Mouse (Mus musculus) myocyte (in vitro differentiated cells): ENCODE results near the gene Sh2d6. TPM values are rescaled to one million over a fixed set of nuclear protein-coding genes. Genes with fewer than 3 reads are reported as not detected.
"Not testable (repeated sequence)": the region's sequence is repeated elsewhere in the genome, so short reads cannot be mapped to it uniquely, and the experiment has no call there.

Source experiments
- H3K27me3 ChIP-seq: one replicate; pipeline ENCODE4 v1.6.1; 2011; ENCODE audit not compliant: control insufficient read depth, insufficient read depth, insufficient read length
- H3K36me3 ChIP-seq: one replicate; pipeline ENCODE4 v1.6.1; 2011; ENCODE audit not compliant: control insufficient read depth, insufficient read depth
- H3K4me2 ChIP-seq: one replicate; pipeline ENCODE4 v1.6.1; 2011; ENCODE audit warnings: low read depth, control low read depth
- H3K4me3 ChIP-seq: one replicate; pipeline ENCODE4 v1.5.1; 2011; ENCODE audit warnings: mild to moderate bottlenecking, control low read depth, moderate library complexity
- H3K79me2 ChIP-seq: one replicate; pipeline ENCODE4 v1.6.1; 2011; ENCODE audit not compliant: control insufficient read depth, insufficient read depth
- H3ac ChIP-seq: one replicate; pipeline ENCODE4 v1.6.1; 2011; ENCODE audit not compliant: control insufficient read depth, insufficient read length
- CEBPB ChIP-seq: IDR thresholded peaks from 2 replicates; pipeline ENCODE4 v1.6.1; 2011; ENCODE audit warnings: mild to moderate bottlenecking, moderate library complexity; ENCODE audit not compliant: poor library complexity, insufficient read depth, severe bottlenecking
- E2F4 ChIP-seq: IDR thresholded peaks from one replicate; pipeline ENCODE4 v1.6.1; 2011; ENCODE audit warnings: mild to moderate bottlenecking, control low read depth, moderate library complexity; ENCODE audit not compliant: insufficient read depth
- MAX ChIP-seq: IDR thresholded peaks from one replicate; pipeline ENCODE4 v1.6.1; 2011; ENCODE audit warnings: low read depth, mild to moderate bottlenecking, control low read depth
- MYOD1 ChIP-seq, 3 experiments: IDR thresholded peaks; one replicate each; pipeline ENCODE4 v1.6.1; 2011; ENCODE audit warnings: control low read depth in 2 of 3, low read depth in 2 of 3, mild to moderate bottlenecking in 2 of 3, moderate library complexity in 1 of 3; ENCODE audit not compliant: insufficient read length in 2 of 3, control insufficient read depth in 1 of 3
- MYOG ChIP-seq, 3 experiments: IDR thresholded peaks; one replicate each; pipeline ENCODE4 v1.6.1; 2011; ENCODE audit warnings: control low read depth in 2 of 3, low read depth in 2 of 3, mild to moderate bottlenecking in 2 of 3; ENCODE audit not compliant: insufficient read length in 2 of 3, control insufficient read depth in 1 of 3, insufficient read depth in 1 of 3
- POLR2A ChIP-seq: IDR thresholded peaks from one replicate; pipeline ENCODE4 v1.6.1; 2011; ENCODE audit warnings: low read depth, mild to moderate bottlenecking, control low read depth, moderate library complexity; ENCODE audit not compliant: insufficient read length
- POLR2AphosphoS2 ChIP-seq: IDR thresholded peaks from one replicate; pipeline ENCODE4 v1.6.1; 2011; ENCODE audit warnings: low read depth, control low read depth; ENCODE audit not compliant: insufficient read length
- REST ChIP-seq: IDR thresholded peaks from one replicate; pipeline ENCODE4 v1.6.1; 2011; ENCODE audit warnings: mild to moderate bottlenecking, control low read depth, moderate library complexity; ENCODE audit not compliant: insufficient read depth, insufficient read length
- SRF ChIP-seq: IDR thresholded peaks from one replicate; pipeline ENCODE4 v1.6.1; 2011; ENCODE audit warnings: low read depth; ENCODE audit not compliant: control insufficient read depth, insufficient read length
- TCF12 ChIP-seq: IDR thresholded peaks from one replicate; pipeline ENCODE4 v1.6.1; 2011; ENCODE audit warnings: mild to moderate bottlenecking, control low read depth; ENCODE audit not compliant: poor library complexity, insufficient read depth, severe bottlenecking
- TCF3 ChIP-seq: IDR thresholded peaks from one replicate; pipeline ENCODE4 v1.6.1; 2011; ENCODE audit warnings: low read depth, control low read depth; ENCODE audit not compliant: insufficient read length
- USF1 ChIP-seq: IDR thresholded peaks from one replicate; pipeline ENCODE4 v1.6.1; 2011; ENCODE audit warnings: low read depth, mild to moderate bottlenecking, control low read depth, moderate library complexity
- polyA plus RNA-seq: library from polyadenylated mRNA; unstranded; fragments of >200 nt; fragmentation: generic; extraction: Trizol; gene quantifications from one replicate; pipeline ENCODE4 v1.2.1, GENCODE M21; 2012; ENCODE audit warnings: missing spikeins

The Sh2d6 gene
- polyA plus RNA-seq, 1 experiment, result 1.1 TPM

DNA sequence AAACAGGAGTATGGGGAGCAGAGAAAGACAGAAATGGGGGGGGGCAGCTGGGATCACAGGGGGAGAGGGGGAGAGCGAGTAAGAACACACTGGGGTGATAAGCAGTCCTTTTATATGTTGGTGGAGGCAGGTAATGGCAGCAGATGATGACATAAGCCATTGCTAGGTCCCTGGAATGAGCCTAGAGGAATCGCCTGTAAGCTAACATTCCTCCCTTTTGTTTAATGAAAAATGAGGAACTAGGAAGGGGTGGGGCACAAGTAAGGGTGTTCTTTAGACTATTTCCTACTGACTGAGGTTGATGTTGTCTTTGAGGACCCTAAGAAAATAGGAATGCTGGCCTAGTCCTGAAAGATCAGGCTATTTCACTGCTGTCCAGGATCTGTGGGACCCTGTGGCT, 39.4 kb downstream of the Sh2d6 start:
- no peaks in the 10 kb centered on the region for H3K36me3 ChIP-seq
- no peaks in the 10 kb centered on the region for H3K79me2 ChIP-seq
- no peak overlapping the region for H3K4me3 ChIP-seq
- no peak overlapping the region for H3K4me2 ChIP-seq
- no peak for TF ChIP-seq MAX
- TF ChIP-seq TCF12, result no peak
- TF ChIP-seq MYOD1 (IDR thresholded peaks at IDR 0.05; ENCODE audit: control insufficient read depth in 1 of 3, insufficient read length in 2 of 3, low read depth in 2 of 3), result no peak
- no peak for TF ChIP-seq POLR2AphosphoS2
- no peak for TF ChIP-seq SRF
- TF ChIP-seq USF1, result no peak
- TF ChIP-seq CEBPB, result no peak
- TF ChIP-seq REST, result no peak
- no peak for TF ChIP-seq MYOG (IDR thresholded peaks at IDR 0.05; ENCODE audit: control insufficient read depth in 1 of 3, insufficient read depth in 1 of 3, insufficient read length in 2 of 3, low read depth in 2 of 3)
- no peak for TF ChIP-seq POLR2A
- TF ChIP-seq E2F4, result no peak
- no peak for TF ChIP-seq TCF3
- no peaks in the 10 kb centered on the region for H3K27me3 ChIP-seq
- H3ac ChIP-seq, result no peak overlapping the region

DNA sequence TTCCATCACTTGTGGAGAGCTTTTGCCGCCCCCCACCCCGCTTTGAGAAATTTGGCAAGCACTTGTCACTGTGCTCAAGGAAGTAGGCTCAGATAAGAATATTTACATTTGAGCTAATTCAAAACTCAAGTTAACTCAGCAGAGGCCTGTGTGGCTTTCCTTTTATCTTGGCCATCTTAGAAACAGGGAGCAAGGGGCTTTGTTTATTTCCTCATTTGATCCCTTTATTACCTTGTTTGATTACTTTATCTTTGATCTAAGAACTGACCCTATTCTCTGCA, 41.1 kb downstream of the Sh2d6 start:
- H3ac ChIP-seq, result no peak overlapping the region
- no peaks in the 10 kb centered on the region for H3K27me3 ChIP-seq
- TF ChIP-seq MAX, result no peak
- no peak for TF ChIP-seq E2F4
- TF ChIP-seq REST, result no peak
- no peak for TF ChIP-seq TCF12
- TF ChIP-seq MYOD1 (IDR thresholded peaks at IDR 0.05; ENCODE audit: control insufficient read depth in 1 of 3, insufficient read length in 2 of 3, low read depth in 2 of 3), result no peak
- TF ChIP-seq MYOG (IDR thresholded peaks at IDR 0.05; ENCODE audit: control insufficient read depth in 1 of 3, insufficient read depth in 1 of 3, insufficient read length in 2 of 3, low read depth in 2 of 3), result no peak
- no peak for TF ChIP-seq POLR2AphosphoS2
- no peak for TF ChIP-seq USF1
- TF ChIP-seq CEBPB, result no peak
- no peak for TF ChIP-seq POLR2A
- no peak overlapping the region for H3K4me2 ChIP-seq
- no peaks in the 10 kb centered on the region for H3K79me2 ChIP-seq
- no peaks in the 10 kb centered on the region for H3K36me3 ChIP-seq
- H3K4me3 ChIP-seq, result no peak overlapping the region

DNA sequence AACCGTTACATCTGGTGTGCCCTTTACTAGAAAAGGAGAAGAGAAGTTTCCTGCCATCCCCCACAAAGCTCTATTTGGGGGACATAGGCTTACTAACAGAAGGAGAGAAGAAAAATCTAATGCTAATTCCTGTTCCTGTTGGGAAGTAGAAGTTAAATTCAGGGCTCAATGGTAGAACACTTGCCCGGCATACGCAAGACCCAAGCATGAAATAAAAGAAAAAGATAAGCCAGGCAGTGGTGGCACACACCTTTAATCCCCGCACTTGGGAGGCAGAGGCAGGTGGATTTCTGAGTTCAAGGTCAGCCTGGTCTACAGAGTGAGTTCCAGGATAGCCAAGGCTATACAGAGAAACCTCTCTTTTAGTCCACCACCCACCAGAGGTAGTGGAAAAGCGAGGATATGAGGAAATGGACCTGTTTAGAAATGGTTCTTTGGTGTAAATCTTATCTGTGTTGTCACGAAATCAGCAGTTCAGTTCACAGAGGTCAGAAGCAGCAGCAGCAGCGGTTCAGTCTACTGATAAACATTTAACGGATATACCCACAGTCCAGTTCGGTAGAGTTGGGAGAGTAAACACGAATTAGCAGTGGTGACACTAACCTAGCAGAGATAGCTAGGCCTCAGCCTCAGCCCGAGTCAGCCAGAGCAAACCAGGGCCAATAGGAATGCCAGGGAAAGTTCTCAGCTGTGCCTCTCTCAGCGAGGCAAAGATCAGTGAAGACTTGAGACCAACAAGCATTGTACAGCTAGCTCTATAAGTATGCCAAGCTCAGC, 41.7 kb downstream of the Sh2d6 start:
- TF ChIP-seq MYOD1 (IDR thresholded peaks at IDR 0.05; ENCODE audit: control insufficient read depth in 1 of 3, insufficient read length in 2 of 3, low read depth in 2 of 3), result no peak
- no peak for TF ChIP-seq REST
- no peak for TF ChIP-seq POLR2AphosphoS2
- no peak for TF ChIP-seq E2F4
- TF ChIP-seq MYOG (IDR thresholded peaks at IDR 0.05; ENCODE audit: control insufficient read depth in 1 of 3, insufficient read depth in 1 of 3, insufficient read length in 2 of 3, low read depth in 2 of 3), result no peak
- no peak for TF ChIP-seq TCF3
- no peak for TF ChIP-seq USF1
- no peak for TF ChIP-seq MAX
- no peak for TF ChIP-seq TCF12
- TF ChIP-seq CEBPB, result no peak
- Histone ChIP-seq H3K36me3 (no peaks in the 10 kb centered on the region), H3ac (no peak overlapping the region), H3K4me2 (no peak overlapping the region), H3K79me2 (no peaks in the 10 kb centered on the region), H3K27me3 (no peaks in the 10 kb centered on the region), H3K4me3 (no peak overlapping the region)

DNA sequence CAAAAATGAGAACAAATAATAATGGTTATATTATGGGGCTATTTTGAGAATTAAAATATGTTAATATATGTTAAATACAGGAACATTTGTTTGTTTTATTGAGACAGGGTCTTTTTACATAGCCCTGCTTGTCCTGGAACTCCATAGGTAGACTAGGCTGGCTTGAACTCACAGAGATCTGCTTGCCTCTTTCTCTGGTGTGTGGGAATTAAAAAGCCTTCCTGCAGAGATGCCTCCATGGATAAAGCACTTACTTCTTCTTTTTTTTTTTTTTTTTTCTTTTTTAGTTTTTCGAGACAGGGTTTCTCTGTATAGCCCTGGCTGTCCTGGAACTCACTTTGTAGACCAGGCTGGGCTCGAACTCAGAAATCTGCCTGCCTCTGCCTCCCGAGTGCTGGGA, 42.8 kb downstream of the Sh2d6 start:
- H3K79me2 ChIP-seq, H3K4me2 ChIP-seq, H3K4me3 ChIP-seq, H3K36me3 ChIP-seq, H3ac ChIP-seq, H3K27me3 ChIP-seq: not testable (repeated sequence)

DNA sequence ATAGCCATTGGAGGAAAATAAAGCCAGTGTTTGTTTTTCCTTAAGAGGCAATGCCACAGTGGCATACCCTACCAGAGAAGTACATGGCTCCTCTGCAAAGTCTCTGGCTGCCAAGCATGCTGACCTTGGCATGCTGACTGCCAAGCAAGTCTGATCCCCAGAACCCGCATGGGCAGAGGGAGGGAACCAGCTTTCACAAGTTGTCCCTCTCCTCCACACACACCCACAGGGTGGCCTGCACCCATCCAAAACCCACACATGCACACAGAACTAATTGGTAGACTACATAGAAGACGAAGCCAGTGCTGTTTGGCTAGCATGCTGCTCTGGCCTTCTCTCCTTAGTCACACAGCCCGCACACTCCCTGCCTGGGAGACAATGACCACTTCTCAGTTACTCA, 43.9 kb downstream of the Sh2d6 start:
- TF ChIP-seq MAX (no peak), REST (no peak), TCF3 (no peak), E2F4 (no peak), POLR2A (no peak), SRF (no peak), CEBPB (no peak), MYOG (IDR thresholded peaks at IDR 0.05; ENCODE audit: control insufficient read depth in 1 of 3, insufficient read depth in 1 of 3, insufficient read length in 2 of 3, low read depth in 2 of 3) (no peak), USF1 (no peak), MYOD1 (IDR thresholded peaks at IDR 0.05; ENCODE audit: control insufficient read depth in 1 of 3, insufficient read length in 2 of 3, low read depth in 2 of 3) (no peak), POLR2AphosphoS2 (no peak)
- no peaks in the 10 kb centered on the region for H3K79me2 ChIP-seq
- H3K4me3 ChIP-seq, result no peak overlapping the region
- no peak overlapping the region for H3K4me2 ChIP-seq
- H3K36me3 ChIP-seq, result no peaks in the 10 kb centered on the region
- no peaks in the 10 kb centered on the region for H3K27me3 ChIP-seq
- H3ac ChIP-seq, result no peak overlapping the region
